9 mouse cellular contexts compared by ENCODE assay signal in the genomic region with DNA sequence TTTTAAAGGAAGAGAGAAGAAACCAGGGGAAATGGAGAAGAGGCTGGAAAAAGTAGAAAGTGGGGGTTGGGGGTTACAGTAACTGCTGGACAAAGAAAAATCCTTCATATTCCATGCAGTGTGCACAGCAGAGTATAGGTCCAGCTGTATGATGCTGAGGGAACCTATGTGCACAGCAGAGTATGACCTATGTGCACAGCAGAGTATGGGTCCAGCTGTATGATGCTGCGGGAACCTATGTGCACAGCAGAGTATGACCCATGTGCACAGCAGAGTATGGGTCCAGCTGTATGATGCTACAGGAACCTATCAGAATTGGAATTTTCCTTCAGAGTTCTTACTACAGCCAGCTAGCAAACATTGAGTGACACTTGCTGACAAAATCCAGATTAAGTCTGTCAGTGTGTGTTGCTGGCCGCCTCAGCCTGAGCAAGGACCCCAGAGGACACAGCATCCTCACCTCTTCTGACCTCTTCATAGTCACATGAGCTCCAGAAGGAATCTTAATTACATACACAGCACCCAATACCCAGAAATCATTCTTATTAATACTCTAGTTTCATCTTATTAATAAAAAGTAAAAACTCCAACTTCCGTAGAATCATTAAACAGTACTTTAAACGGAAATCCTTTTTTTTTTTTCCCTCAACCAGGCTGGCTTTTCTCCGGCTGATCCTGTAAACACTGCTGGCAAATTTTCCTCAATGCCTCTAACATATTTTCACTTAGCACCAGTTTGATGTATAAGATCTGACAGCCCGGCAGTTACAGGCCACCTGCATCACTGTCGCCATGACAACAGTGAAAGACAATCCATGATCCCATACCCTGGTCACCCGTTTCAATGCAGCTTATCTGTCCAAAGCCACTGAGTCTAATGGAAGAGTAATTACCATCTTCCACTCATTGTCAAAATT. TPM values are rescaled to one million over a fixed set of nuclear protein-coding genes. Genes with fewer than 3 reads are reported as not detected.
DNase-seq lines count a peak whose midpoint lies in the region; ATAC-seq lines count a peak whose summit lies in the region.
"Had no signal": no experiment of that assay in that cellular context is flagged by ENCODE, and none has a peak within 500 bp of the region (broad histone marks: within the 10 kb centered on the region; RNA-seq: fewer than 3 reads in every experiment).

No protein-coding gene starts in this region.

- H3K36me3 ChIP-seq in megakaryocyte, embryonic 14.5 days (replicated peaks; ENCODE audit: low read length) = no peaks in the 10 kb centered on the region
- H3K36me3 ChIP-seq in embryonic facial prominence, embryonic 11.5 days (replicated peaks; ENCODE audit: control insufficient read depth, insufficient read depth, low read depth, low read length) = no peaks in the 10 kb centered on the region
- H3K36me3 ChIP-seq in hindbrain, embryonic 15.5 days = no peaks in the 10 kb centered on the region
- H3K36me3 ChIP-seq in neural tube, embryonic 15.5 days = no peaks in the 10 kb centered on the region
- H3K36me3 ChIP-seq in kidney, embryonic 14.5 days (ENCODE audit: control insufficient read depth, insufficient read depth, low read length) = no peaks in the 10 kb centered on the region
- H3K36me3 ChIP-seq: liver, embryonic 12.5 days had no signal

- peak overlapping the region; percentile 23; the same call in 1 of the 2 replicates for H3K27ac ChIP-seq in embryonic facial prominence, embryonic 11.5 days (replicated peaks; ENCODE audit: low read depth, low read length)
- H3K27ac ChIP-seq in hindbrain, embryonic 15.5 days (replicated peaks) = peak overlapping the region; percentile 73
- peak overlapping the region; percentile 35; the same call in 1 of the 2 replicates for H3K27ac ChIP-seq in neural tube, embryonic 15.5 days (replicated peaks)
- no peak overlapping the region for H3K27ac ChIP-seq in kidney, embryonic 14.5 days (ENCODE audit: low read depth, low read length)
- H3K27ac ChIP-seq: liver, embryonic 12.5 days had no signal

- H3K4me2 ChIP-seq in embryonic facial prominence, embryonic 11.5 days (ENCODE audit: low read depth, low read length) = no peak overlapping the region
- H3K4me2 ChIP-seq in hindbrain, embryonic 15.5 days = 0 out of 2 replicates have a peak overlapping the region, but pooled peaks have one; percentile 5
- no peak overlapping the region for H3K4me2 ChIP-seq in neural tube, embryonic 15.5 days
- no peak overlapping the region for H3K4me2 ChIP-seq in kidney, embryonic 14.5 days (replicated peaks; ENCODE audit: low read depth, low read length)
- H3K4me2 ChIP-seq: liver, embryonic 12.5 days had no signal

- ATAC-seq in megakaryocyte, adult 5-6 weeks (ENCODE audit: poor library complexity, severe bottlenecking) = no peak
- peak; percentile 81 for ATAC-seq in embryonic facial prominence, embryonic 11.5 days (replicated peaks; ENCODE audit: insufficient number of reproducible peaks, low FRiP score, low TSS enrichment, low read depth)
- ATAC-seq in hindbrain, embryonic 15.5 days (ENCODE audit: low FRiP score, low read depth) = peak; percentile 69; the same call in 1 of the 2 replicates
- peak; percentile 67; the same call in 1 of the 2 replicates for ATAC-seq in neural tube, embryonic 15.5 days (ENCODE audit: low FRiP score)
- no peak for ATAC-seq in kidney, embryonic 14.5 days (ENCODE audit: low FRiP score, low TSS enrichment)
- ATAC-seq: liver, embryonic 12.5 days had no signal

- H3K27me3 ChIP-seq in megakaryocyte, embryonic 14.5 days (replicated peaks) = peaks cover 3% of the 10 kb centered on the region
- no peaks in the 10 kb centered on the region for H3K27me3 ChIP-seq in embryonic facial prominence, embryonic 11.5 days (ENCODE audit: control insufficient read depth, insufficient read depth, low read length)
- H3K27me3 ChIP-seq in hindbrain, embryonic 15.5 days = no peaks in the 10 kb centered on the region
- no peaks in the 10 kb centered on the region for H3K27me3 ChIP-seq in neural tube, embryonic 15.5 days (replicated peaks)
- H3K27me3 ChIP-seq in kidney, embryonic 14.5 days (ENCODE audit: control insufficient read depth, insufficient read depth, low read length) = no peaks in the 10 kb centered on the region
- H3K27me3 ChIP-seq: liver, embryonic 12.5 days had no signal

- 0 out of 2 replicates have a peak, but pooled peaks cover 6% of the 10 kb centered on the region for H3K9me3 ChIP-seq in megakaryocyte, embryonic 14.5 days
- no peaks in the 10 kb centered on the region for H3K9me3 ChIP-seq in embryonic facial prominence, embryonic 11.5 days (replicated peaks; ENCODE audit: control insufficient read depth, low read length)
- H3K9me3 ChIP-seq in hindbrain, embryonic 15.5 days = no peaks in the 10 kb centered on the region
- no peaks in the 10 kb centered on the region for H3K9me3 ChIP-seq in neural tube, embryonic 15.5 days (replicated peaks)
- no peaks in the 10 kb centered on the region for H3K9me3 ChIP-seq in kidney, embryonic 14.5 days (ENCODE audit: control insufficient read depth, low read length)
- H3K9me3 ChIP-seq: liver, embryonic 12.5 days had no signal

- DNase-seq in embryonic facial prominence, embryonic 11.5 days (ENCODE audit: low spot score) = peak; percentile 81
- DNase-seq in adrenal gland, postnatal 36 days = no peak
- no peak for DNase-seq in yolk sac, embryonic 10.5 days (ENCODE audit: low spot score)

- peaks cover 35% of the 10 kb centered on the region for H3K4me1 ChIP-seq in megakaryocyte, embryonic 14.5 days
- H3K4me1 ChIP-seq in embryonic facial prominence, embryonic 11.5 days (ENCODE audit: control insufficient read depth, insufficient read depth, low read length) = peaks cover 5% of the 10 kb centered on the region
- H3K4me1 ChIP-seq in hindbrain, embryonic 15.5 days (replicated peaks) = peaks cover 21% of the 10 kb centered on the region
- peaks cover 16% of the 10 kb centered on the region for H3K4me1 ChIP-seq in neural tube, embryonic 15.5 days
- peaks cover 25% of the 10 kb centered on the region; the same call in 1 of the 2 replicates for H3K4me1 ChIP-seq in kidney, embryonic 14.5 days (ENCODE audit: control insufficient read depth, insufficient read depth, low read length)

- peak overlapping the region; percentile 21 for H3K4me3 ChIP-seq in megakaryocyte, embryonic 14.5 days (replicated peaks)
- no peak overlapping the region for H3K4me3 ChIP-seq in embryonic facial prominence, embryonic 11.5 days (ENCODE audit: low read depth, low read length)
- H3K4me3 ChIP-seq in hindbrain, embryonic 15.5 days = no peak overlapping the region
- no peak overlapping the region for H3K4me3 ChIP-seq in neural tube, embryonic 15.5 days (replicated peaks)
- no peak overlapping the region for H3K4me3 ChIP-seq in kidney, embryonic 14.5 days (ENCODE audit: low read length)
- H3K4me3 ChIP-seq: liver, embryonic 12.5 days had no signal

- no peak overlapping the region for H3K9ac ChIP-seq in embryonic facial prominence, embryonic 11.5 days (replicated peaks; ENCODE audit: low read length)
- no peak overlapping the region for H3K9ac ChIP-seq in hindbrain, embryonic 15.5 days
- no peak overlapping the region for H3K9ac ChIP-seq in neural tube, embryonic 15.5 days (replicated peaks)
- no peak overlapping the region for H3K9ac ChIP-seq in kidney, embryonic 14.5 days (ENCODE audit: low read depth, low read length)
- H3K9ac ChIP-seq: liver, embryonic 12.5 days had no signal

- 37% methylated on average over 8 of the region's 8 CpGs for WGBS in embryonic facial prominence, embryonic 11.5 days
- WGBS in hindbrain, embryonic 15.5 days = 36% methylated on average over 8 of the region's 8 CpGs
- 50% methylated on average over 8 of the region's 8 CpGs for WGBS in neural tube, embryonic 15.5 days
- WGBS in kidney, embryonic 14.5 days = 50% methylated on average over 8 of the region's 8 CpGs

RNA-seq across cellular contexts. Expression of a gene that starts 43.1 kb away (rescaled TPM):
- polyA plus RNA-seq in megakaryocyte, embryonic 14.5 days (2012; ENCODE audit: insufficient read depth, low replicate concordance) = 2.4 TPM in 2 replicates
- 3.1 and 4.9 TPM in 2 replicates for total RNA-seq in megakaryocyte, adult 5-6 weeks (2015)
- 4.3 and 4.6 TPM in 2 replicates for total RNA-seq in megakaryocyte, adult 5-6 weeks (2017)
- 4.4 TPM in 2 replicates for polyA plus RNA-seq in embryonic facial prominence, embryonic 11.5 days (2014; fragmentation: Nextera tagmentation; extraction: Ambion mirVana)
- 7.7 and 7.8 TPM in 2 replicates for polyA plus RNA-seq in hindbrain, embryonic 15.5 days (2015; fragmentation: Nextera tagmentation; extraction: Ambion mirVana)
- 7.6 and 8.3 TPM in 2 replicates for polyA plus RNA-seq in neural tube, embryonic 15.5 days (2015; fragmentation: Nextera tagmentation; extraction: Ambion mirVana)
- 1 to 10 TPM; 7.6 to 9.9 TPM for total RNA-seq in adrenal gland, postnatal 36 days (2021)
- polyA plus RNA-seq in kidney, embryonic 14.5 days (2014; fragmentation: Nextera tagmentation; extraction: Ambion mirVana) = 8.4 and 9.4 TPM in 2 replicates

Comparison
In these comparisons a context has a peak if more than half of its experiments do, and no peak if none do; other contexts are left out.
1. ATAC-seq: peak in embryonic facial prominence, embryonic 11.5 days (single experiment), hindbrain, embryonic 15.5 days (single experiment) and neural tube, embryonic 15.5 days (single experiment); none in megakaryocyte, adult 5-6 weeks (single experiment) and kidney, embryonic 14.5 days (single experiment).